Mouse (Mus musculus) MEL (cell line): Measurements from ENCODE around the gene Olfr1243. TPM values are rescaled to one million over a fixed set of nuclear protein-coding genes. Genes with fewer than 3 reads are reported as not detected.

Experiments
- DNase-seq: peaks from one replicate; pipeline ENCODE4 v3.0.0; 2011; ENCODE audit warnings: low read depth, low spot score
- H3K27ac ChIP-seq: 2 replicates; pipeline ENCODE4 v1.5.1; 2012; ENCODE audit warnings: low read depth, mild to moderate bottlenecking, control low read depth, low read length, moderate library complexity; ENCODE audit not compliant: control insufficient read depth
- H3K27me3 ChIP-seq, 2 experiments: fragments of 150-350 bp in 1 of 2; sonication (generic) in 1 of 2; 2 replicates each; pipeline ENCODE4 v1.6.1; 2012; ENCODE audit warnings: low read length in 2 of 2, mild to moderate bottlenecking in 2 of 2, improper control_type of control experiment in 1 of 2, moderate library complexity in 1 of 2; ENCODE audit not compliant: insufficient read depth in 2 of 2, control insufficient read depth in 1 of 2
- H3K36me3 ChIP-seq, 2 experiments: 2 replicates each; pipeline ENCODE4 v1.6.1; 2012 to 2014; ENCODE audit warnings: low read length in 2 of 2, improper control_type of control experiment in 1 of 2, inconsistent platforms in 1 of 2, mild to moderate bottlenecking in 1 of 2; ENCODE audit not compliant: insufficient read depth in 2 of 2, control insufficient read depth in 1 of 2
- H3K4me1 ChIP-seq, 2 experiments: fragments of 150-350 bp in 1 of 2; sonication (generic) in 1 of 2; 2 replicates each; pipeline ENCODE4 v1.6.1; 2012; ENCODE audit warnings: low read length in 2 of 2, improper control_type of control experiment in 1 of 2, mild to moderate bottlenecking in 1 of 2; ENCODE audit not compliant: insufficient read depth in 2 of 2, control insufficient read depth in 1 of 2
- H3K4me3 ChIP-seq, 2 experiments: fragments of 150-350 bp in 1 of 2; sonication (generic) in 1 of 2; 2 replicates each; pipeline ENCODE4 v1.5.1; 2012; ENCODE audit warnings: low read depth in 2 of 2, low read length in 2 of 2, mild to moderate bottlenecking in 2 of 2, moderate library complexity in 2 of 2, control low read depth in 1 of 2, improper control_type of control experiment in 1 of 2; ENCODE audit not compliant: control insufficient read depth in 1 of 2, insufficient read depth in 1 of 2
- H3K79me2 ChIP-seq: 2 replicates; pipeline ENCODE4 v1.6.1; 2012; ENCODE audit warnings: mild to moderate bottlenecking, low read length, moderate library complexity; ENCODE audit not compliant: control insufficient read depth, poor library complexity, insufficient read depth
- H3K9ac ChIP-seq: 2 replicates; pipeline ENCODE4 v1.6.1; 2012; ENCODE audit warnings: low read depth, mild to moderate bottlenecking, control low read depth, low read length, moderate library complexity; ENCODE audit not compliant: control insufficient read depth, poor library complexity, severe bottlenecking
- H3K9me3 ChIP-seq: fragments of 150-350 bp; sonication (generic); replicated peaks from 2 replicates; pipeline ENCODE4 v1.6.1; 2012; ENCODE audit warnings: mild to moderate bottlenecking, low read length, improper control_type of control experiment, moderate library complexity; ENCODE audit not compliant: insufficient read depth
- CHD1 ChIP-seq: IDR thresholded peaks from 2 replicates; pipeline ENCODE4 v1.6.1; 2012; ENCODE audit warnings: low read depth, mild to moderate bottlenecking, inconsistent platforms, low read length, improper control_type of control experiment
- E2F4 ChIP-seq: IDR thresholded peaks from 2 replicates; pipeline ENCODE4 v1.6.1; 2011; ENCODE audit warnings: low read depth, low read length, improper control_type of control experiment, borderline replicate concordance
- ELF1 ChIP-seq: IDR thresholded peaks from 2 replicates; pipeline ENCODE4 v1.6.1; 2014; ENCODE audit warnings: low read depth, mild to moderate bottlenecking, inconsistent platforms, low read length, improper control_type of control experiment, moderate library complexity
- EP300 ChIP-seq, 2 experiments: IDR thresholded peaks; 2 replicates each; pipeline ENCODE4 v1.6.1; 2011; ENCODE audit warnings: improper control_type of control experiment in 2 of 2, low read length in 2 of 2, low read depth in 1 of 2, mild to moderate bottlenecking in 1 of 2
- ETS1 ChIP-seq: IDR thresholded peaks from 2 replicates; pipeline ENCODE4 v1.6.1; 2012; ENCODE audit warnings: low read depth, mild to moderate bottlenecking, inconsistent platforms, low read length, improper control_type of control experiment, moderate library complexity
- GABPA ChIP-seq: IDR thresholded peaks from 2 replicates; pipeline ENCODE4 v1.6.1; 2012; ENCODE audit warnings: low read depth, mild to moderate bottlenecking, inconsistent platforms, low read length, improper control_type of control experiment, moderate library complexity
- HCFC1 ChIP-seq: IDR thresholded peaks from 2 replicates; pipeline ENCODE4 v1.6.1; 2012; ENCODE audit warnings: low read depth, mild to moderate bottlenecking, inconsistent platforms, low read length, improper control_type of control experiment, moderate library complexity
- MAFK ChIP-seq: IDR thresholded peaks from 2 replicates; pipeline ENCODE4 v1.6.1; 2011; ENCODE audit warnings: low read depth, mild to moderate bottlenecking, low read length, improper control_type of control experiment, borderline replicate concordance
- MAX ChIP-seq: IDR thresholded peaks from 2 replicates; pipeline ENCODE4 v1.6.1; 2011; ENCODE audit warnings: low read length, improper control_type of control experiment
- MXI1 ChIP-seq: IDR thresholded peaks from 2 replicates; pipeline ENCODE4 v1.6.1; 2011; ENCODE audit warnings: mild to moderate bottlenecking, low read depth, low read length, improper control_type of control experiment
- POLR2AphosphoS2 ChIP-seq: IDR thresholded peaks from 2 replicates; pipeline ENCODE4 v1.6.1; 2011; ENCODE audit warnings: low read length, improper control_type of control experiment
- RAD21 ChIP-seq: IDR thresholded peaks from 2 replicates; pipeline ENCODE4 v1.6.1; 2011; ENCODE audit warnings: mild to moderate bottlenecking, low read depth, low read length, improper control_type of control experiment
- RCOR1 ChIP-seq: IDR thresholded peaks from 2 replicates; pipeline ENCODE4 v1.6.1; 2012; ENCODE audit warnings: low read depth, mild to moderate bottlenecking, inconsistent platforms, low read length, improper control_type of control experiment
- UBTF ChIP-seq: IDR thresholded peaks from 2 replicates; pipeline ENCODE4 v1.6.1; 2012; ENCODE audit warnings: low read depth, mild to moderate bottlenecking, inconsistent platforms, low read length, improper control_type of control experiment, moderate library complexity, borderline replicate concordance; ENCODE audit not compliant: insufficient read depth
- USF2 ChIP-seq, 2 experiments: IDR thresholded peaks; 2 replicates each; pipeline ENCODE4 v1.6.1; 2011 to 2012; ENCODE audit warnings: improper control_type of control experiment in 2 of 2, low read length in 2 of 2, borderline replicate concordance in 1 of 2, inconsistent platforms in 1 of 2, low read depth in 1 of 2, mild to moderate bottlenecking in 1 of 2; ENCODE audit not compliant: insufficient read depth in 1 of 2
- ZC3H11A ChIP-seq: IDR thresholded peaks from 2 replicates; pipeline ENCODE4 v1.6.1; 2012; ENCODE audit warnings: low read depth, mild to moderate bottlenecking, inconsistent platforms, low read length, improper control_type of control experiment
- polyA plus RNA-seq, 2 experiments: library from polyadenylated mRNA; stranded (reverse) in 1 of 2; unstranded in 1 of 2; fragments of >175 nt in 1 of 2; fragments of >200 nt in 1 of 2; gene quantifications; 2 replicates each; pipeline versions ENCODE4 v1.2.1 to v1.2.4; 2012; ENCODE audit warnings: low replicate concordance in 2 of 2, low read depth in 1 of 2; ENCODE audit not compliant: insufficient read length in 2 of 2, insufficient read depth in 1 of 2, missing spikeins in 1 of 2
- total RNA-seq: library from RNA; depleted of rRNA; stranded (reverse); fragments of 300-350 nt; gene quantifications from 2 replicates; pipeline ENCODE4 v1.2.3, GENCODE M21; 2012; rRNA removed

Olfr1243 gene
- total and polyA plus RNA-seq, 3 experiments, result not detected

- H3K27ac ChIP-seq, result no peak within 1 kb of the TSS
- H3K27me3 ChIP-seq, result no peaks in the 10 kb centered on the region
- H3K36me3 ChIP-seq, result no peaks in the 10 kb centered on the region
- H3K9ac ChIP-seq, result no peak within 1 kb of the TSS
- H3K4me1 ChIP-seq, result no peaks in the 10 kb centered on the region
- H3K4me3 ChIP-seq, result no peak within 1 kb of the TSS
- H3K79me2 ChIP-seq, result no peaks in the 10 kb centered on the region
- no peaks in the 10 kb centered on the region for H3K9me3 ChIP-seq
- no peak for TF ChIP-seq MAFK
- TF ChIP-seq ZC3H11A, result no peak
- TF ChIP-seq ETS1, result no peak
- no peak for TF ChIP-seq E2F4
- TF ChIP-seq MAX, result no peak
- TF ChIP-seq UBTF, result no peak
- TF ChIP-seq CHD1, result no peak
- no peak for TF ChIP-seq POLR2AphosphoS2
- no peak for TF ChIP-seq HCFC1
- TF ChIP-seq RCOR1, result no peak
- TF ChIP-seq GABPA, result no peak
- TF ChIP-seq ELF1, result no peak
- TF ChIP-seq EP300 (IDR thresholded peaks at IDR 0.05; ENCODE audit: low read depth in 1 of 2, low read length in 2 of 2), result no peak
- no peak for TF ChIP-seq USF2 (IDR thresholded peaks at IDR 0.05; ENCODE audit: borderline replicate concordance in 1 of 2, insufficient read depth in 1 of 2, low read depth in 1 of 2, low read length in 2 of 2)
- no peak for TF ChIP-seq RAD21
- TF ChIP-seq MXI1, result no peak
- DNase-seq, result no peak
Observed at GRCm38 (mm10) chr2:89487026-89487425, 44.3 kb downstream of the Olfr1243 start, which contains the start of gene Olfr1241. Gene Olfr1241, minus strand, starts transcription at chr2:89487126.

Other genes with a start within 250 kb of the Olfr1243 start
- gene Olfr1229, start 243.5 kb downstream of the Olfr1243 start, total RNA-seq, result not detected in 2 replicates
- not detected for gene Olfr1229, start 243.5 kb downstream of the Olfr1243 start, polyA plus RNA-seq
- gene Olfr1230, start 234.2 kb downstream of the Olfr1243 start, total RNA-seq, result not detected in 2 replicates
- gene Olfr1230, start 234.2 kb downstream of the Olfr1243 start, polyA plus RNA-seq, result not detected
- gene Olfr1231, start 224.4 kb downstream of the Olfr1243 start, total RNA-seq, result not detected in 2 replicates
- not detected for gene Olfr1231, start 224.4 kb downstream of the Olfr1243 start, polyA plus RNA-seq
- not detected in 2 replicates for gene Olfr1232, start 201.8 kb downstream of the Olfr1243 start, total RNA-seq
- not detected for gene Olfr1232, start 201.8 kb downstream of the Olfr1243 start, polyA plus RNA-seq
- not detected in 2 replicates for gene Olfr1233, start 189.1 kb downstream of the Olfr1243 start, total RNA-seq
- gene Olfr1233, start 189.1 kb downstream of the Olfr1243 start, polyA plus RNA-seq, result not detected
- not detected in 2 replicates for gene Olfr1234, start 166.6 kb downstream of the Olfr1243 start, total RNA-seq
- gene Olfr1234, start 166.6 kb downstream of the Olfr1243 start, polyA plus RNA-seq, result not detected
- not detected in 2 replicates for gene Olfr1238, start 121.8 kb downstream of the Olfr1243 start, total RNA-seq
- gene Olfr1238, start 121.8 kb downstream of the Olfr1243 start, polyA plus RNA-seq, result under 1 TPM in 1 of 2 experiments, not detected in 1; 0.01 TPM
- not detected in 2 replicates for gene Olfr1239, start 111.1 kb downstream of the Olfr1243 start, total RNA-seq
- not detected for gene Olfr1239, start 111.1 kb downstream of the Olfr1243 start, polyA plus RNA-seq
- not detected in 2 replicates for gene Olfr1240, start 88.5 kb downstream of the Olfr1243 start, total RNA-seq
- not detected for gene Olfr1240, start 88.5 kb downstream of the Olfr1243 start, polyA plus RNA-seq
- gene Olfr1241, start 44.4 kb downstream of the Olfr1243 start, total RNA-seq, result not detected in 2 replicates
- gene Olfr1241, start 44.4 kb downstream of the Olfr1243 start, polyA plus RNA-seq, result not detected
- not detected in 2 replicates for gene Olfr1242, start 33.2 kb downstream of the Olfr1243 start, total RNA-seq
- not detected for gene Olfr1242, start 33.2 kb downstream of the Olfr1243 start, polyA plus RNA-seq
- gene Olfr1245, start 47.0 kb upstream of the Olfr1243 start, total RNA-seq, result not detected in 2 replicates
- not detected for gene Olfr1245, start 47.0 kb upstream of the Olfr1243 start, polyA plus RNA-seq
- not detected in 2 replicates for gene Olfr1246, start 61.7 kb upstream of the Olfr1243 start, total RNA-seq
- not detected for gene Olfr1246, start 61.7 kb upstream of the Olfr1243 start, polyA plus RNA-seq
- not detected in 2 replicates for gene Olfr1247, start 82.6 kb upstream of the Olfr1243 start, total RNA-seq
- not detected for gene Olfr1247, start 82.6 kb upstream of the Olfr1243 start, polyA plus RNA-seq
- not detected in 2 replicates for gene Olfr1248, start 86.8 kb upstream of the Olfr1243 start, total RNA-seq
- not detected for gene Olfr1248, start 86.8 kb upstream of the Olfr1243 start, polyA plus RNA-seq
- gene Olfr1249, start 103.5 kb upstream of the Olfr1243 start, total RNA-seq, result not detected in 2 replicates
- not detected for gene Olfr1249, start 103.5 kb upstream of the Olfr1243 start, polyA plus RNA-seq
- gene Olfr1250, start 130.0 kb upstream of the Olfr1243 start, total RNA-seq, result not detected in 2 replicates
- not detected for gene Olfr1250, start 130.0 kb upstream of the Olfr1243 start, polyA plus RNA-seq
- gene Olfr1251, start 140.4 kb upstream of the Olfr1243 start, total RNA-seq, result not detected in 2 replicates
- gene Olfr1251, start 140.4 kb upstream of the Olfr1243 start, polyA plus RNA-seq, result not detected
- gene Olfr1252, start 193.5 kb upstream of the Olfr1243 start, total RNA-seq, result not detected in 2 replicates
- not detected for gene Olfr1252, start 193.5 kb upstream of the Olfr1243 start, polyA plus RNA-seq
- gene Olfr1253, start 225.6 kb upstream of the Olfr1243 start, total RNA-seq, result not detected in 2 replicates
- not detected for gene Olfr1253, start 225.6 kb upstream of the Olfr1243 start, polyA plus RNA-seq